Mouse (Mus musculus) megakaryocyte, embryonic 14.5 days (primary cell): ENCODE measurements at regions not wholly inside any gene's neighbourhood (a gene's known extent, or its start where the extent isn't known, plus 50 kb on each side); places are given as distances from the start of the nearest gene placed in this dataset.

Experiments
- H3K27me3 ChIP-seq: replicated peaks from 2 replicates; pipeline ENCODE3; 2012; ENCODE audit warnings: inconsistent platforms
- H3K36me3 ChIP-seq: replicated peaks from 2 replicates; pipeline ENCODE3; 2012; ENCODE audit warnings: low read length, inconsistent platforms, mixed read lengths
- H3K4me1 ChIP-seq: 2 replicates; pipeline ENCODE4 v1.6.1; 2012; ENCODE audit warnings: inconsistent platforms
- H3K4me3 ChIP-seq: replicated peaks from 2 replicates; pipeline ENCODE3; 2012; ENCODE audit warnings: moderate library complexity, mild to moderate bottlenecking, inconsistent platforms
- H3K9me3 ChIP-seq: 2 replicates; pipeline ENCODE4 v1.6.1; 2012; ENCODE audit warnings: inconsistent platforms
- FLI1 ChIP-seq: IDR thresholded peaks from 2 replicates; pipeline ENCODE4 v1.6.1; 2012; ENCODE audit warnings: low read length, inconsistent platforms, mixed read lengths
- GATA1 ChIP-seq: IDR thresholded peaks from 3 replicates; pipeline ENCODE4 v1.6.1; 2012; ENCODE audit warnings: mixed read lengths, low read length, inconsistent platforms, borderline replicate concordance

- no peaks in the 10 kb centered on the region for H3K9me3 ChIP-seq
- TF ChIP-seq GATA1 (no peak), FLI1 (no peak)
Measured at GRCm38 (mm10) chr11:7758862-7759467, 545.2 kb upstream of the Igfbp3 start.

More at GRCm38 (mm10) chr11:7758862-7759467, 545.2 kb upstream of the Igfbp3 start:
- Histone ChIP-seq H3K27me3 (no peaks in the 10 kb centered on the region), H3K36me3 (no peaks in the 10 kb centered on the region), H3K4me3 (no peak overlapping the region), H3K4me1 (no peaks in the 10 kb centered on the region)
